Mouse (Mus musculus): ENCODE data around the gene Glyctk. TPM values are rescaled to one million over a fixed set of nuclear protein-coding genes. Genes with fewer than 3 reads are reported as not detected.

The Glyctk gene
- total RNA-seq (2021) (1 to 10 TPM; 2.5 to 3.3 TPM), polyA plus RNA-seq (2012; rRNA removed) (2.5 and 3.2 TPM in 2 replicates)
- long read RNA-seq, partial matches to known transcripts, result 0 of 2 reads
- long read RNA-seq, other reads (novel, unspliced or antisense), result 2 of 2 reads

DNA sequence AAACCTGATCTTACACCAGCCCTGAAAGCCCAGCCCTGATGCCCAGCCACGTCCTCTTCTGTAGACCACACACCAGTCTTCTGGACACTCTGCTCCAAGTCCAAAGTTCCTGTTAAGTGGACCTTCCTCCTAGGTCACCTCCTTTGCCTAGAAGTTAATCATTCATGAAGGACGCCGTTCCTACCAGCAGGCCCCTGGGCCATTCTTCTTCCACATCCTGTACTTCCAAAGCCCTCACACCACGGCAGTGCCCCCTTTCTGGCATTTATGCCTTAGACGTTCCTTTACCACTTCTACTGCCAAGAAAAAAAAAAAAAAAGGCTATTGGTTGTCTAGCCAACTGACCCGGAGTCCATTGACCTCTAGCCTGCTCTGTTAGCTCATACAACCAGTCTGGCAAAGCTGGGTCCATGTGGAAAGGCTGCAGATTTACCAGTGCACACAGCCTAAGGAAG lies at the start of gene Glyctk:
Glyctk (minus strand) TSS at position 102 of the 455 bp plus-strand sequence.
- DNase-seq, result no peak

DNA sequence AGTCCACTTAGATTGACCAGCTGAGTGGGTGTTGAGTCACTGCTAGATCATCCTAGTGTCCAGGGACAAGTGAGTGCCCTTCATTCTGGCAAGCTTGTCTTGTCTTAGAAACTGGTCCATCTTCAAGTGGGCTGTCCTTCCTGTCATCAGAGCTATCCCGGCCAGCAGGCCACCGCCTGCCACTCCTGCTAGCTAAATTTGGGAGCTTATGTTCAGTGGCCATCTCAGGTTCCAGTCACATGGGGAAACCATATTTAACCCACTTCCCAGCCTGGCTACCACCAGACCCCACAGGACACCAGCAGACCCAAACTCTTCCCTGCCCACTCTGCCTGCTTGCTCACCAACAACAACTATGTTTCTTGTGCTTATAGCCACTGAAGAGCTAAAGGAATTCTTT lies 48.6 kb upstream of the Glyctk start:
- peak; percentile 78 for DNase-seq

GRCm38 (mm10) chr9:106205713-106206290 lies 47.9 kb upstream of the Glyctk start:
- DNase-seq, result peak; percentile 85

- DNase-seq, result peak; percentile 68
Observed at GRCm38 (mm10) chr9:106203990-106204851, 46.3 kb upstream of the Glyctk start.

DNA sequence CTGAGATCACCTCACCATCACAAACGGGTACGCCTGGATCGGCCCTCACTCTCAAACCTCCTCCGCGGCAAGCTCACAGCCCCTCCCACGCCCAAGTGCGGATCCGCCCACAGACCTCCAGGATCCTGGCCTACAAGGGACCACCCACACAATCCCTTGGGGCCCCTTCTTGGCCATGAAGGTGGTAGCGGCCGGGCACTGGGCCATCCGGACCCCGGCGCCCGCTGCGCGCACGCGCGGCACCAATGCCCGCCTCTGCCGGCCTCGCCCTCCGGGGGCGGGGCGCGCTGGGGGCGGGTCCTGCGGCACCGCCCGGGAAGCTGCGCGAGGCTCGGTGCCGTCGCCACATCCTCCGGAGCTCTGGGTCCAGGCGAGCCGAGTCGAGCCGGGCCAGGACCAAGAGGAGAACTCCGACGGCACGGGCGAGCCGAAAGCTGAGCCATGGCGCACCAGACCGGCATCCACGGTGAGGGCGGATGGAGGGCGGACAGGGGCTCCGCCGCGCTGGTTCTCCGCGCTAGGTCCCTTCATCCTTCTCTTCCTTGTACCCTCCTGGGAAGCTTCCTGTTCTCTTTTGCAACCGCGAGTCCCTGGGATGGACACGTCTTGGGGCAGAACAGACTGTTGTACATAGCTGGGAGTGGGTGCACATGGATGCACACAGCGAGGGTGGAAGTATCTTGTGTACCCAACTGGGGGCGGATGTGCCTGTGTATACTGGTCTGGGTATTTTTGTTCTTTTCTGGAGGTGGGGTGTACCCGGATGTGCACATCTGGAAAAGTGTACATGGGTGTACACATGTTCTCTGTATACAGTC lies 45.1 kb upstream of the Glyctk start, which contains the start of gene Twf2:
Twf2 (plus strand) TSS at position 290 of the 818 bp plus-strand sequence.
- peak; percentile 97 for DNase-seq

GRCm38 (mm10) chr9:106201895-106202294 lies 44.0 kb upstream of the Glyctk start:
- no peak for DNase-seq

GRCm38 (mm10) chr9:106199535-106200272 lies 41.8 kb upstream of the Glyctk start, which contains the start of gene Ppm1m:
Gene Ppm1m, minus strand, starts transcription at chr9:106199746.
- no peak for DNase-seq

DNA sequence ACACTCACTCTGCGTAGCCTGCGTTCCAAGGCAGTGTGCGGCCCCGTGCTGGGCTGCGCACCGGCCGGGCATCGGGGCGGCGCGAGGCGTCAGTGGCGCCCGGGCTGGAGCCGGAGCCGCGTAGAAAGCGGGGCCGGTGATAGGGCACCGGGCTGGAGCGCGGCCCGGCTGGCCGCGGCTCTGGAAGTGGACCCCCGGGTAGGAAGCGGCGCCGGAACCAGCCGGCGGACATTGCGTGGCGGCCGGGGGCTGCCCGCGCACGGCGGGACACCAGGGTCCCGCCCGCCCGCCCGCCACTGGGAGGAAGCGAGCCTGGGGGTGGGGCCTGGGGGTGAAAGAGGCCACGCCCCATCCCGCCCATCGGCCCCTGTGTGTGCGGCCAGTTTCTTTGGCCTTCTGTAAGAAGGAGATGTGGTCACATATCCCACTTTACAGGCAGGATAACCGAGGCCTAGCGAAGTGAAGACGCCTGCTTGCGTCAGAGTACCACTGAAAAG lies 41.1 kb upstream of the Glyctk start:
- DNase-seq, result peak; percentile 92

DNA sequence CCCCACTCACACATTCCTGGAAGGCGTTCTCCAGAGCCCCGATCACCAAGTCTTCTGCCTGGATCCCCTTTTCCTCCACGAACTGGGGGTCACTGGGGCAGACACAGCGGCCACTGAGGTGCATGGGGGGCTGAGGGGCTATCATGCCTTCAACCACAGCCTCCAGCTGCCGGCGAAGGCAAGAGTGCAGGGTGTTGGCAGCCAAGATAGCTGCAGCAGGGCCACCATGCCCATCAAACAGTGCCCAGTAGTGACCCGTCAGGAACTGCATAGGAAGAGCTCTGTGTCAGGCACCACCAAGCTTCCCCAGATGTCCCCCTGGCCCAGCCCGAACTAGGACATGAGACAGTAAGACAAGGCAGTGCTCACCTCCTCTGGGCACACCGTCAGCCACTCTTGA lies 39.8 kb upstream of the Glyctk start:
- no peak for DNase-seq

DNA sequence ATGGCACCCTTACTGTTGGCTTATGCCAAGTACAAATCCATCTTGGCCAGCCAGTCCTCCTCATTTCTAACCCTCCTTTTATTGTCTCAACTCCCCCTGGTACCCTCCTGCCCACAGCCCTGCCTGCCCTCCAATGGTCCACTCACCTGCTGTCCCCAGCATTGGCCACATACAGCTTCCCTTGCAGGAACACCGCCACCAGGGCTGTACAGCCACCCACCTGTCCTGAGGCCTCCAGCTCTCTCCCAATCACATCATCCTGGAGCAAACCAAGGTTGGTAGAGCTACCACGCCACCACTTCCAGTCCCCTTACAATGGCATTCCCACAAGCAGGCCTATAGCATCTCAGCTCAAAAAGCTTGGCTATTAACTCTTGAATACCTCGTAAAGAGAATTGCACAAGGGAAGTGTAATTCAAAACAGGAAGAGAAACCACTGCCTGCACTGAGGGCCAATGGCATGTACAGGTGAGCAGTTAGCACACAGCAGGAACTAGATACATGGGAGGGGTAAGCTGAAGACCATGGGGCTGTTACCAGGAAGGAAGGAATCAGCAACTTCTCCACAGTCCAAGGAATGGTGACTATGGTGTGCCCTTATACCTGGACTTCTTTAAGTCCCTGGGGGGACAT lies 39.3 kb upstream of the Glyctk start:
- DNase-seq, result no peak

- DNase-seq, result no peak
Observed at GRCm38 (mm10) chr9:106195693-106196092, 37.8 kb upstream of the Glyctk start.

- DNase-seq, result no peak
Observed at GRCm38 (mm10) chr9:106193930-106194807, 36.2 kb upstream of the Glyctk start.

GRCm38 (mm10) chr9:106192998-106193397 lies 35.1 kb upstream of the Glyctk start:
- DNase-seq, result no peak

- DNase-seq, result no peak
Observed at GRCm38 (mm10) chr9:106192024-106192423, 34.1 kb upstream of the Glyctk start.

- peak; percentile 56 for DNase-seq
Observed at GRCm38 (mm10) chr9:106191355-106191754, 33.4 kb upstream of the Glyctk start.

- DNase-seq, result no peak
Observed at GRCm38 (mm10) chr9:106183996-106184395, 26.1 kb upstream of the Glyctk start.

- DNase-seq, result no peak
Observed at GRCm38 (mm10) chr9:106182146-106182545, 24.2 kb upstream of the Glyctk start.

- no peak for DNase-seq
Observed at GRCm38 (mm10) chr9:106179964-106180363, 22.0 kb upstream of the Glyctk start.

GRCm38 (mm10) chr9:106179454-106179853 lies 21.5 kb upstream of the Glyctk start:
- no peak for DNase-seq

- no peak for DNase-seq
Observed at GRCm38 (mm10) chr9:106177799-106178198, 19.9 kb upstream of the Glyctk start.
